Mouse (Mus musculus): ENCODE results near the gene Fbxw8.

Fbxw8 gene

GRCm38 (mm10) chr5:118015669-118016068 is 139.6 kb downstream of the Fbxw8 start:
- no peak for DNase-seq (ENCODE audit: low spot score)

- no peak for DNase-seq (ENCODE audit: low spot score)
These were observed 140.2 kb downstream of the Fbxw8 start for GRCm38 (mm10) chr5:118015028-118015427.
